Mouse (Mus musculus) embryonic facial prominence, embryonic 13.5 days (tissue): ENCODE results near the gene Cd8b1. TPM values are rescaled to one million over a fixed set of nuclear protein-coding genes. Genes with fewer than 3 reads are reported as not detected.

ENCODE experiments used
- ATAC-seq: fragments of 200-750 bp; cut with Nextera tagmentation; 2 replicates; pipeline ENCODE4 v1.8.0; 2017; ENCODE audit warnings: low read depth; ENCODE audit not compliant: insufficient number of reproducible peaks, insufficient read depth, low FRiP score, low TSS enrichment
- H3K27ac ChIP-seq: fragments of 300-500 bp; sonication (generic); 2 replicates; pipeline ENCODE4 v1.5.1; 2015; ENCODE audit warnings: moderate library complexity, mild to moderate bottlenecking, inconsistent platforms
- H3K27me3 ChIP-seq: fragments of 300-500 bp; sonication (generic); 2 replicates; pipeline ENCODE4 v1.6.1; 2015; ENCODE audit warnings: mild to moderate bottlenecking, inconsistent platforms
- H3K36me3 ChIP-seq: fragments of 300-500 bp; sonication (generic); 2 replicates; pipeline ENCODE4 v1.6.1; 2015; ENCODE audit warnings: mild to moderate bottlenecking, inconsistent platforms
- H3K4me1 ChIP-seq: fragments of 300-500 bp; sonication (generic); 2 replicates; pipeline ENCODE4 v1.6.1; 2015; ENCODE audit warnings: inconsistent platforms
- H3K4me2 ChIP-seq: fragments of 300-500 bp; sonication (generic); 2 replicates; pipeline ENCODE4 v1.6.1; 2015; ENCODE audit warnings: moderate library complexity, mild to moderate bottlenecking, inconsistent platforms
- H3K4me3 ChIP-seq: fragments of 300-500 bp; sonication (generic); 2 replicates; pipeline ENCODE4 v1.5.1; 2015; ENCODE audit warnings: mild to moderate bottlenecking, inconsistent platforms
- H3K9ac ChIP-seq: fragments of 300-500 bp; sonication (generic); 2 replicates; pipeline ENCODE4 v1.6.1; 2015; ENCODE audit warnings: mild to moderate bottlenecking, inconsistent platforms
- H3K9me3 ChIP-seq: fragments of 300-500 bp; sonication (generic); 2 replicates; pipeline ENCODE4 v1.6.1; 2016; ENCODE audit warnings: inconsistent platforms
- WGBS: fragments of 180-500 bp; shearing (Covaris S2); methylation state at CpG from one replicate; pipeline ENCODE4 v1.1.7; 2015; ENCODE audit warnings: mixed read lengths; 5-methylcytosine and 5-hydroxymethylcytosine counted together
- polyA plus RNA-seq: library from polyadenylated mRNA; unstranded; fragments of >200 nt; fragmentation: Nextera tagmentation; extraction: Ambion mirVana; gene quantifications from 2 replicates; pipeline ENCODE4 v1.2.1, GENCODE M21; 2015

Cd8b1 gene
- polyA plus RNA-seq, 1 experiment from 2014 or later = 0.14 TPM

DNA sequence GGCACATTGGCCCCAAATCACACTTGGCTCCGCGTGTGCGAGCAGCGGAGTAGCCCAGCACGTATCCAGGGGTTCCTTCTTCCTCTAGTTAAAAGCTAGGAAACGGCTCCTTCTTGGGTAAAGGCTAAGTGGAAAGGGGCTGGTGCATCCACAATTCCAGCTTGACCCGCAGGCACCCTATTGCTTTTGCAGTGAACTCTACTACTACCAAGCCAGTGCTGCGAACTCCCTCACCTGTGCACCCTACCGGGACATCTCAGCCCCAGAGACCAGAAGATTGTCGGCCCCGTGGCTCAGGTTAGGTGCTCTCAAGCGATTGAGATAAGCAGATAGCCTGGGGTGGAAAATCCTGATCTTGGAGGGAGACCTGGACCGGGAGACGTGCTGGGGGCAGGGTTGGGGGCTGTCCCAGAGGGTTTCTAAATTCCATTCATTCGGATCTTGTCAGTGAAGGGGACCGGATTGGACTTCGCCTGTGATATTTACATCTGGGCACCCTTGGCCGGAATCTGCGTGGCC is 51.8 kb downstream of the Cd8b1 start:
- no peaks in the 10 kb centered on the region for H3K4me1 ChIP-seq
- no peak overlapping the region for H3K9ac ChIP-seq
- H3K27ac ChIP-seq = no peak overlapping the region
- WGBS = 88% methylated on average over 19 of the region's 19 CpGs
- H3K36me3 ChIP-seq = no peaks in the 10 kb centered on the region
- H3K27me3 ChIP-seq = no peaks in the 10 kb centered on the region
- no peaks in the 10 kb centered on the region for H3K9me3 ChIP-seq
- no peak overlapping the region for H3K4me2 ChIP-seq
- ATAC-seq = no peak
- H3K4me3 ChIP-seq = no peak overlapping the region

DNA sequence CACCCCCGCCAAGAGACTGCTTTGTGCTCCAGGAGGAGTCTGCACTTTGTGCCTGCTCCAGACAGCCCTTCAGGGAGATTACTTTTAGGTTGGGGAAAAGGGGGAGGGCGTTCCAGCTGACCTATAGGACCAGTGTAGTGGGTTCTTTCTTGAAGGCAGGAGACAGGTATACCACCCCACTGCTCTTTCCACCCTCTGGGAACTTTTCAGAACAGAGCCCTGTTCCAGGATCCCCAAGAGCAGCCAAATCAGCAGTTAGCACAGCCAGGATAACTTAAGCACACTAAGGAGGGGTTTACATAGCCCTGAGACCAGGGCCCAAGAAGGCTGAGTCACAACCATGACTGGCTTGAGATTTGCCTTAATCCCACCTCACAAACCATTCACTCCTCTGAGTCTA is 52.3 kb downstream of the Cd8b1 start:
- Histone ChIP-seq H3K36me3 (no peaks in the 10 kb centered on the region), H3K27ac (no peak overlapping the region), H3K4me2 (no peak overlapping the region), H3K4me3 (no peak overlapping the region), H3K9me3 (no peaks in the 10 kb centered on the region), H3K27me3 (no peaks in the 10 kb centered on the region), H3K4me1 (no peaks in the 10 kb centered on the region), H3K9ac (no peak overlapping the region)
- ATAC-seq = no peak
- 75% methylated on average over 2 of the region's 2 CpGs for WGBS

DNA sequence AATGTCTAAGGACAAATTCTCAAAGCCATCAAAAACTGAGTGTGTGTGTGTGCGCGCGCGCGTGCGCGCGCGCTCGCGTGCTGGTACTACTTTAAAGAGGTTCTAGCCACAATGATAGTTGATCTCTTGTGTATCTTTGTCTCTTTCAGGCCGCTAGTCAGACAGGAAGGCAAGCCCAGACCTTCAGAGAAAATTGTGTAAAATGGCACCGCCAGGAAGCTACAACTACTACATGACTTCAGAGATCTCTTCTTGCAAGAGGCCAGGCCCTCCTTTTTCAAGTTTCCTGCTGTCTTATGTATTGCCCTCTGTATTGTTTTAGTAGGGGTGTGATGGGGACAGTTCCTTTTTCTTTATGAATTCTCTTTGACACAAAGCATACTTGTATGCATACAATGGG is 54.1 kb downstream of the Cd8b1 start:
- no peaks in the 10 kb centered on the region for H3K36me3 ChIP-seq
- H3K27ac ChIP-seq = no peak overlapping the region
- H3K27me3 ChIP-seq = no peaks in the 10 kb centered on the region
- no peak overlapping the region for H3K4me2 ChIP-seq
- H3K9me3 ChIP-seq = no peaks in the 10 kb centered on the region
- no peaks in the 10 kb centered on the region for H3K4me1 ChIP-seq
- H3K4me3 ChIP-seq = no peak overlapping the region
- WGBS = 95% methylated on average over 13 of the region's 13 CpGs
- no peak for ATAC-seq
- no peak overlapping the region for H3K9ac ChIP-seq

DNA sequence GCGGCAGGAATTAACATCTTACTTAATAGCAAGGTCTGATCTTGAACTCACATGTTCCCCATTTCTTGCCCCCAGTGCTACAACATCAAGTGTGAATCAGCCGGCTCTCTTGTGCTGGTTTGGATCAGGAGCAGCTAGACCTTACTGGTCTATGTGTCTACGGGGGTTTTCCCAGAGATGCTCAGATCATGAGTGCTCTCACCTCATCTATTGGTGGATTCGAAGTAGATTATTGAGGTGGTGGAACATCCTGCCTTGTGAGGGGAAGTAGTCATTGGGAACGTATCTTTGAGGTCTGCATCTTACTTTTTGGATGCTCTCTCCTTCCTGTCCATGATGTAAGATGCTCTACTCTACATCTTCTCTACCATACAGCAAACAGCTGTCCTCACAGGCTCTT is 59.1 kb downstream of the Cd8b1 start:
- WGBS = 89% methylated on average over 5 of the region's 5 CpGs
- Histone ChIP-seq H3K9me3 (no peaks in the 10 kb centered on the region), H3K27me3 (no peaks in the 10 kb centered on the region), H3K27ac (no peak overlapping the region), H3K4me1 (no peaks in the 10 kb centered on the region), H3K36me3 (no peaks in the 10 kb centered on the region), H3K9ac (no peak overlapping the region), H3K4me2 (no peak overlapping the region), H3K4me3 (no peak overlapping the region)
- ATAC-seq = no peak

Other genes starting within 250 kb of the Cd8b1 start
- 6.0 and 6.1 TPM in 2 replicates for gene Thnsl2, start 178.3 kb upstream of the Cd8b1 start, polyA plus RNA-seq
- 3.5 TPM in 1 of 2 replicates, not detected in the other for gene Fabp1, start 123.0 kb upstream of the Cd8b1 start, polyA plus RNA-seq
- gene Krcc1, start 51.1 kb upstream of the Cd8b1 start, polyA plus RNA-seq = 38.3 and 41.4 TPM in 2 replicates
- gene Smyd1, start 555 bp upstream of the Cd8b1 start, polyA plus RNA-seq = 1.3 and 1.6 TPM in 2 replicates
- not detected in 2 replicates for gene Cd8a, start 50.6 kb downstream of the Cd8b1 start, polyA plus RNA-seq
- gene Rmnd5a, start 117.8 kb downstream of the Cd8b1 start, polyA plus RNA-seq = 10.6 and 13.0 TPM in 2 replicates
- 14.0 and 16.3 TPM in 2 replicates for gene Rnf103, start 171.1 kb downstream of the Cd8b1 start, polyA plus RNA-seq
- gene Chmp3, start 221.0 kb downstream of the Cd8b1 start, polyA plus RNA-seq = 56.7 and 60.5 TPM in 2 replicates